Mouse (Mus musculus) frontal cortex, adult 2 months (tissue): Measurements from ENCODE around the gene Cel. TPM values are rescaled to one million over a fixed set of nuclear protein-coding genes. Genes with fewer than 3 reads are reported as not detected.

Experiments used
- DNase-seq, 2 experiments: peaks; one replicate each; pipeline ENCODE4 v3.0.0; 2022; ENCODE audit warnings: low spot score in 1 of 2; ENCODE audit errors: extremely low spot score in 1 of 2
- polyA plus RNA-seq: library from polyadenylated mRNA; depleted of rRNA; stranded (reverse); fragments of >200 nt; gene quantifications from 2 replicates; pipeline ENCODE4 v1.2.3, GENCODE M21; 2012

Gene Cel
- polyA plus RNA-seq, 1 experiment: 0.10 TPM

DNA sequence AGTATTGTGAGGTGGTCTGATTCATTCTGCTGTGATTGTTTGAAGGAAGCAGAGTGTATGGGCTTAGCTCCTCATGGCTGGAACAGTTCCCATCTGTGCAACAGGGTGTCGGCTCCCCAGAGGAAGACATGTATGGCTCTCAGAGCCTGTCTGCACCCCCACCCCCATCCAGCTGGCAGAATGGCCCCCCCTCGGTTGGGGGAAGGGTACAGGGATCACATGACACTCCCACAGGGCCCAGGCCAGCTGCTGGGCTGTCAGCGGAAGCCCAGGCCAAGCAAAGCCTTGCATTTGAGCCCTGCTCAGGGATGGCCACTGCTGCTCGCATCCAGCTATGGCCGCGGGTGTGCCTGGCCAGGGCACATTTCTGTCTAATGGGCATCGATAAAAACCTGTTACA lies 24.0 kb downstream of the Cel start:
- peak; percentile 71 to 76 for DNase-seq

DNA sequence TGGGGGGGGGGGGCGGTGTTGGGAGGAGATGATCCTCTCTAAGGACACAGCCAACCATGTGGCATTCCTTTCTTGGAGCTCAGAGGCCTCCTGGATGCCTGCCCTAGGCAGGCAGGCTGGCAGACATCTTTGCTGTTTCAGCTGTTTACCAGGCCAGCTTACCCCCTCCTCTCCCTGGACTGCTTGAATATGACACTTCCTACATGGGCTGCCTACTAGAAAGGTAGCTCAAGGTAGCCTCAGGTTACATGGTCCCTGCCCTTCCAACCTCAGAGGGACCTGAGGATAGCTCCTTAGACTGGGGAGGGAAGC lies 24.4 kb downstream of the Cel start:
- DNase-seq: no peak

DNA sequence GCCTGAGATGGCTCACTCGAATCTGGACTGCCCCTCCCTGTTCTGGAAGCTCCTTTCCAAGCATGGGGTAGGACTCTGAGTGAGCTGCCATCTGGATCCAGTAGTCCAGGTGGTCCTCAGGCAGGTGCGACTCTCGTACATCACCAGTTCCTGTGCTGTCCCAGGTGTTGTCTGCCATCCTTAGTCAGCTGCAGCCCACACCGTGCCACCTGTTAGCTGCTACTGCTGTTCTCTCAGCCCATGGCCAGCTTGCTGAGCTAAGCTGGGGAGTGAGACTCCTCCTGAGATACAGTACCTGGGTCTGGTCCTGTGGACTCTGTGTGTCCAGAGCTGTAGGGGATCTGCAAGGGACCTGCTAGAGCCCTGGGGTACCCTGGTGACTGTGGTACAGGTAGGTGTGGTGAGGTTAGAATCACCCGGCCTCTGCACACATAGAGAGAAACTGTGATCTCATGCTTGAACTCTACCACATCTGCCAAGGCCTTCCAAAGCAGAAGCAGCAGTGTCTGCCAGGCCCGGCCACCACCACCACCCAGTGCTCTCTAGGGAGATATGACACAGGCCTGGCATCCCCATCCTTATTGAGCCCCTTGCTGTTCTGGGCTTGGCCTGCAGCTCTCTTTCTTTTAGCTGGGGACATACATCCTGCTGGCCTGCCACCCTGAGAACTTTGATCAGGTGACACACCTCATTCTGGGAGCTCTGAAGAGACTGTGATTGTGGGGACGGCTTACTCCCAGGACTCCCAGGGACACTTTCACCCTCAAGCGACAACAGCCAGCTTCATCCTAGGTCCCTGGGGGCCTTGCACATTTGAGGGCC lies 25.0 kb downstream of the Cel start:
- DNase-seq: no peak

DNA sequence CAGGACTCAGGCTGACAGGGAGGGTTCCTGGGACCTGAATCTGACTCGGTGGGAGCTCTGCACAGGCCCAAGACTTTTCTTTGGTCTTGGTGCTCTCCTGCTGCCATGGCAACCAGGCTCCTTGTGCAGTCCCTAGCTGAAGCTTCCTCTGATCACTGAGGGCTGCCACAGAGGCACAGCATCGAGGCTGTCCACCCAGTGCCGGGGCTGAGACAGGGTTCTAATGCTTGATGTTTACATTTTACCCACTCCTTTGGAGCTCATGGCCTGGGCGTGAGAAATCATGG lies 25.6 kb downstream of the Cel start:
- no peak for DNase-seq

DNA sequence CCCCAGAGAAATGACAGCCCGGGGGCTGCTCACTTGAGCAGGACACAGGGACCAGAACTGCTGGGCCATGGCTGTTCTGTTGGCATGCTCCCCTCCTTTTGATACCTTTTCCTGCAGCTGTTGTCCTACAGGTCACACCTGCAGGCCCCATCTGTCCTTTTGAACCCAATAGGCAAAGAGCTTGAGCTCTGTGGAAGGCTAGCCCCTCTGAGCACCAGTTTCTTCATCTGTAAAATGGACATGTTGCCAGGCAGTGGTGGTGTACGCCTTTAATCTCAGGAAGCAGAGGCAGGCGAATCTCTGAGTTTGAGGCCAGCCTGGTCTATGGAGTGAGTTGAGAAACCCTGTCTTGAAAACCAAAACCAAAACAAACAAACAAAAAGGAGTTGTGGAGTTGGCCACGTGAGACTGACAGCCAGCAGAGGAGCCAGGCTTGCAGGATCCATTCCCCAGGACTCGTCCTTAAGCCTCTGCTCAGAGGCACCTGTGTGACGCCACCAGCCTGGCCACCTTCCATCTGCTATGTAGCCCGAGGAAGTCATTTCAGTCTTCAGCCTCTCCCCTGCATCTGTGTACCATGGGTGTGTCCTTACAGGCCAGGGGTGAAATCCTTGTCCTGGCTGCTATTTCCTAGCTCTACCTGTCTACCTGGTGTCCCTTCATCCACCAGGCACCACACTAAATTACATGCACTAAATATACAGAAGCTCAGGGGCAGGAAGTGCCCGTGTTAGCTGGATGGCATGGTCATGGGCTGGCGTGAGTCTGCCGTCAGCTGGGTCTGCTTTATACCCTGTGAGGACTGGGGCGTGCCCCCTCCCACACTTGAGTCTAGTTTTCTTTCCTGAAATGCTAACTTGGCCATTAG lies 26.2 kb downstream of the Cel start:
- no peak for DNase-seq

DNA sequence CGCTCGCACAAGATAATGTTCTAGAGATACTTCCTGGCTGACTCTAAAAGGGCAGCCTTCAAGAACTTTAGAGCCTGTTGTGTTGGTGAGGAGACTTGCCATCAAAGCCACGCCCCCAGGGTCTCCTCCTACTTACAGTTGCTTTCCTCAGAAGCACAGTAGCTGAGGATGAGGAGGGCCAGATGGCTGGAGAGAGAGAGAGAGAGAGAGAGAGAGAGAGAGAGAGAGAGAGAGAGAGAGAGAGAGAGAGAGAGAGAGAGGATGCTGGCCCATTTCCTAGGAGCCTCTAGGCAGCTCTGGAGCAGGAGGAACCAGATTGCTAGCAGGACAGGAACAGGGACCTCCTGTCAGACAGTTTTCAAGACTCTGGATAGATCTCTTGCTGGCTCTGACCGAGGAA lies 27.0 kb downstream of the Cel start:
- no peak for DNase-seq

DNA sequence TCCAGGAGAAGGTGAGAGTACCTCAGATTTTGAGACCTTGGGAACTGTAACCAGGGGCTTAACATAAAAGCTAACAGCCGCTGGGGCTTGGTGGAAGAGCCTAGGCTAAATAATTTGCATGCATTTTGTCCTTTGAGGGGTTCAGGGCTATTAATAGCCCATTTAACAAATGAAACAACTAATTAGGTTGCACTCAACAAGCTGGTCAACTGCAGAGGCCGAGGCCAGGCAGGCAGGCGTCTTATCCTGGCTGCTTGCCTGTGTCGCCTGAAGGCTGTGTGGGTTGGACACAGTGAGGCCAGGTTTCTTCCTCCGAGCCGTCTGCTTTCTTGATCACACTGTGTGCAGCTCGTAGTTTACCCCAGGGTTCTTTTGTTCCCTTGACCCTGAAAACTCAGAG lies 27.6 kb downstream of the Cel start:
- DNase-seq: peak in 1 of 2 experiments; percentile 68

DNA sequence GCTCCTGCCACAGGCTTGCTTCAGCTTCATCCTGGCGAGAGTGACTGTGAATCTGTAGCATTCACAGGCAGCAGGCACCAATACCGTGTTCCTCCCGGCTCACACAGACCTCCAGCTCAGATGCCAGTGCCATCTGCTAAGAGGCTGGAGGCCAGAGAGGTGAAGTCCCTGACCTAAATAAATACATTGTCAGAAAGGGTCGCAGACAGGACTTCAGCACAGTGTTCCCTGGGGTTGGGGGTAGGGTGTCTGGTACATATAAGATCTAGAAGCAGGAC lies 28.0 kb downstream of the Cel start:
- DNase-seq: no peak

DNA sequence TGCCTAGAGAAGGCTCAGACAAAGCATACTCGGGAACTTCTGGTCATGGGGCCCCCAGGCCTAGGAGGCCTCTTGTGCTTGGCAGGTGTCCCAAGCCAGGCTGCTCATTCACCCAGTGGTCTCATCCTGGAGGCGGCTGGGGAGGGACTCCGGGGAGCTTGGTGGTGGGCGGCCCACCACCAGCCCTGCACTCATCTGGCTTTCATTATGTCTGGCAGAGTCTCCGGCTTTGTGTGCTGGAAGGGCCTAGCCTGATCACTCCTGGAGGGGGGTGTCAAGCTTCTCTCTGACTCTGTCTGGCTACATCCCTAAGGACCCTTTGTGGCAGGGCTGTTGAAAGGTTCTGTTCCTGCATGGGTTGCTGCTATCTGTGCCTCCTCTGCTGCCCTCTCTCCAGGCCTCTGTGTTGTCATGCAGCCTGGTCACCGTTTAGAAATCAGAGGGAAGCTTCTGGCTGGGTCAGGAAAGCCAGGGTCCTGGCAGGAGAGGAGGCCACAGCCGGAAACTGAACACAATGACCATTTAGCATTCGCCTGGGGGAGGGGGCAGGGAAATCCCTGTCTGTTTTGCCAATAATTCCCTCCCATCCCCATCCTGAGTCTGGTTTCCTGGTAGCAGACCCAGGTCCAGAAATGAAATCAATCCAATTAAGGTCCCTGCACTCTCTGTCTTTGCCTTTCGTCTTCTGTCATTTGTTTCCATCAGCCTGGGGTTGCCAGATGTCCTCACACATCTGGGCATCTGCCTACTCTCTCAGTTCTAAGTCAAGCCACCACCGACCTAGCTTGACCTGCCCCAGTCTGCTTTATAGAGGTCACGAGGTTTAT lies 28.6 kb downstream of the Cel start:
- DNase-seq: no peak

DNA sequence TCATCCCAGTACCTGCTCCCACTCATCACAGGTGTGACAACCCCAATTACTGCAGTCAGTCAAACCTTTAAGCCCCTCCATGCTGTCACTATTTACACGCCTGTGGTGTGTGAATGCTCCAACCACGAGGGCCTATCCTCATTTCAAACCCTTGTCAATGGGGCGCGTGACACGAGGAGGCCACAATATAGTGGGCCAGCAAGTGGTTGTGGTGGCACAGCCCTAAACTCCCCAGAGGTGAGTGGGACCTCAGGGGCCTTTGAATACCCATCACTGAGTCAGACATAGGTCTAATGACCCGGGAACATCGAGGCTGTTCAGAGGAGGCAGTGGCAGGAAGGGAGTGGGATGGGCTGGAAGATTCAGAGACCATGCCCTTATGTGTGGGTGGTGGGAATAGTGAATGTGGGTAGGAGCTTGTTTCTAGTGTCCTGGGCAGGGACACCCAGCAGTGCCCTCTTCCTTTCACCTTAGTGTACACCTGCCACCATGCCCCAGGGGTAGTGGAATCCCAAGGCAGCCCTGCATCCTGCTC lies 29.2 kb downstream of the Cel start:
- no peak for DNase-seq

DNA sequence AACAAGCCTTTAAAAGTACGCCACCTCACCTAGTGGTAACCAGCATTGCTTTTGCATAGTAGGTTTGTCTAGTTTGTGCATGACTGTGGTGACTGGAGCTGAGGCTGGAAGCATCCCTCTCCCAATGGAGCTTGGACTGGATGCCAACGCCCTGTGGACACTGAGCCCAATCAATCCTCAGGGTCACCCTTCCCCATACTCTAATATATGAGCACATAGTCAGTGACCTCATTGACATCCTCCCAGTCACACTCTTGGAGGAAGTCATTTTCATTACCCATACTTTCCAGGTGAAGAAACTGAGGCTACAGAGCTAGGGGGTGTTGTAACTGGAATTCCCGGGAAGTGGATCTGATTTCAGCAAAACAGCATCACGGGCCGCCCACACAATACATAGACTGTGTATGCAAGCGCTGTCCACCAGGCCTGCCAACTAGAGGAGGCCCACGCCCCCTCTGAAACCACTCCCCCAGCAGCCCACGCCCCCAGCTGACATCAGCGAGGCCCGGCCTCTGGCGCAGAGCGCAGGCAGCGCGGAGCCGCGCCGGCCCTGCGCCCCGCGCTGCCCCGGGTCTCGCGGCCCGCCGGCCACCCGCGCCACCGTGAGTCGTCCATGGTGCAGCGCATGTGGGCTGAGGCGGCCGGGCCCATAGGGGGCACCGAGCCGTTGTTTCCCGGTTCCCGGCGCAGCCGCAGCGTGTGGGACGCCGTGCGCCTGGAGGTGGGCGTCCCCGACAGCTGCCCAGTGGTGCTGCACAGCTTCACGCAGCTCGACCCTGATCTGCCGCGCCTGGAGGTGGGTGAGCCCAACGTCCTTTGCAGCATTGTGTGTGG lies 30.0 kb downstream of the Cel start:
- peak; percentile 82 to 89 for DNase-seq

DNA sequence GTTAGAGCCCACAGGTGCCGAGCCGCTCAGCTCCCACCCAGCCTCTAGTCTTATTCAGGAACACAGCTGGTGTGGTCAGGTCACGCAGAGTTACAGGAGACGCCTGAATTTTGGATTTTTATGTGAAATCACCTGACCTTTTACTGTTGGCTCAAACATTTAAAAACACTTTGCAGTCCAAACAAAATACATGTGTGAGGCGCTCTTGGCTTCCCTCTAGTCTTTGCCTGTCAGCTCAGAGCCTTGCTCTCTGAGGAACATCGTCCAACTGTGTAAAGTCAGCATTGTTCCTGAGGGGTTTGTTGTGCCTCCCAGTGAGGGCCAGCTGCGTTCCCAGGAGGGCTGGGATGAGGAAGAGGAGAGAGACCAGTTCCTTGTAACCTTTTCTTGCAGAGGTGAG lies 32.9 kb downstream of the Cel start:
- DNase-seq: no peak

DNA sequence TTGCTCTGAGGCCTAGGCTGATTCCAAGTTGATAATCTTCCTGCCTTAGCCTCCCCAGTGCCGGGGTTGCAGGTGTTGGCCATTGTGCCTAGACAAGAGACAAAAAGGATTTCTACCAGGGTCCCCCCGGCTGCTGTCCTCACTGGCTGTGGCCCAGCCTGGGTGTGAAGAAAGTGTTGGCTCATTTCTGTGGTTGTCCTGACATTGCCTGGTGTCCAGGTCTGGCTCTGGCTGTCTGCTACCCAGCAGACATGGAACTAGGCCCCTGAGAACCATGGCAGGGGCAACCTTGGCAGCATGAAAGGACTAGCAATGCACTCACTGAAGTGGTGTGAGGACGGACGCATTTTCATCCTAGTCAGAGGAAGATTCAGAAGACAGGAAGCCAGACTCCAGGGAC lies 33.3 kb downstream of the Cel start:
- no peak for DNase-seq

DNA sequence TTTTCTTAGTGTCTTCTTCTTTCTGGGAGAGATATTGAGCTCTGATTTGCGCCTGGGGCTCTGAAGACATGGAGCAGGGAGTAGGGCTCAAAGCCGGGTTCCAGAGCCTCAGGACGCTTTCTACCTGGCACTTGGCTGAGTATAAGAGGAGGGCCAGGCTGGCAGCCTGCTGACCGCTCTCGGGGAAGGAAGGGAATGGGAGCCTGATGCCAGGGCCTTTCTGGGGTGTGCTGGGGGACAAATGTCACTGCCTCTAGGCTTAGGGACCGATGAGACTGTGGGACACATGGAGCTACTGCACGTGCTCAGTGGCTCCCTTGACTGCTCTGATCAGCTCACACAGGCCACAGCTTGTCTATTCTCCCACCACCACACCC lies 34.9 kb downstream of the Cel start:
- no peak for DNase-seq

DNA sequence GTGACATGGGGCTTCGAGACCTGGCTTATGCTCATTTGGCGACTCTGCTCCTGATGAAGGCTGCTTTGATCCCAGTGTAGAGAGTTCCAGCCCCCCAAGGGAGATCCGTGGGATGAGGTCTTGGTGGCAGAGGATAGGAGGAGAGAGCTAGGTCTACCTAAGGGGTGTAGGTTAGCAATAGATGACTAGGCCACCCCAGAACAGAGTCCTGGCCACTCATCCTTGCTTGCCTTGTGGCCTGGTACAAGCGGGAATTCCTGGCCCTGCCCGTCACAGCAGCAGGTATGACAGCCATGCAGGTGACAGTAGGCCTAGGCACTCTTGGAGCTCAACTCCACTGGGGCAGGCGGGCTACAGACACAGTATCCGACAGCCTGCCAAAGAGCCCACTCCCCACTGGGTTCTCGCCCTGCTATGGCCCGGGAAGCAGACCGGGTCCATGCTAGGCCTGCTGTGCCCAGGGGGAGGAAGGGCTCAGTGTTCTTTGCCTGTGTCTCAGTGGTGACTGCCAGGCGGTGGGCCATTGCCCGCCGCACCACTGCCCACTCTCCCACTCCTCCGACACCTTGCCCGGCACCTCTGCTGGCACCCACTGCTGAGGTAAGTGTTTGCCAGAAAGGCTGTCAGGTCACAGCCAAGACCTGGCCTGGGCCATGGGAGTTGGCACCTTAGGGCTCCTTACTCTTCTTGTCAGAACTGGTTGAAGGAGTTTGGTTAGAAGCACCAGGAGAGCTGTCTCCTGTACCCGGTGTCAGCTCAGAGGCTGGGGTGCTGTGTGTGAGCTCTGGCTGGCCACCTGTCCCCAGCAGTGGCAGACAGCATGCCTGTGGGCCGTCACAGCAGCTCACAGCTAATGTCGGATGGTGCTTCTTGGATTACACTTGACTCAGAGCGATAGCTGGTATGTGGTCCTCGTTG lies 35.5 kb downstream of the Cel start:
- no peak for DNase-seq

DNA sequence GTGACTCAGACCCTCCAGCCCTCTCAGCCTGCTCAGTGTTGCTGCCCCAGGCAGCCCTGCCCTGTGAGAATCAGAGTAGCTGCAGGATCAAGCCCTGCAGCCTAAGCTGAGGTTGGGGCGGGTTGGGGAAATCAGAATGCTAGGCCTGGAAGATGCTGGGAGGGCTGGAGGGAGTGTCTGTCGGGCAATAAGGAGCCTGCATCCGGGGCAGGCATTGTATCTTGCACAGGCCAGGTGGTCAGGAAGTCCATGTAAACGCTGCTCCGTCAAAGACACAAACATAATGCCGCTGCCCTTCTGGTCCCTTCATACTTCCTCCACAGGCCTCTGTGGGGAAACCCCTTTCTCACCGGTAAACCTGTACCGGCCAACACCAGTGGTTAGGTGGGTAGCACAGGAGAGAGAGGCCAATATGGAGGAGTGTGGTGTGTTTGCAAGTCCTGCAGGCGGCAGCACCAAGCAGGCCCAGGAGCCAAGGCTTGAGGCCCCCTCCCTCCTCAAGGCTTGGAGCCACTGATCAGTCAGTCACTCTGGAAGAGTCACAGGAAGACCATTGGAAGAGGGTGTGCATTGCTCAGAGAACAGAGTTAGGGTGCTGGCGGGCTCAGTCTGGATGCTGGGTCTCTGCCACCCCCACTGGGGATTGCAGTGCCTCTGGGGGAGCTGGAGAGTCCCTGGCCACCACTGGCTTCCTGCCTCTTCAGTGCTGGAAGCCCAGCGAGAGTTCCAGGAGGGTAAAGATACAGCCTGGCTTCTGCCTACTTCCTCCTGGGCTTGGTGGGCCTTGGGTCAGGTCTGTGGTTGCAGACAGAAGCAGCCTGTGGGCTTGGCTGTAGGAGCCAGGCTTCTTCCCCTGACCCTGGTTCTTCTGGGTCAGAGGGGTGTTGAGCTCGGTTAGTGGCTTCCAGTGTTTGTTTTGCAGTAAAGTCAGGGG lies 37.0 kb downstream of the Cel start:
- DNase-seq: no peak

DNA sequence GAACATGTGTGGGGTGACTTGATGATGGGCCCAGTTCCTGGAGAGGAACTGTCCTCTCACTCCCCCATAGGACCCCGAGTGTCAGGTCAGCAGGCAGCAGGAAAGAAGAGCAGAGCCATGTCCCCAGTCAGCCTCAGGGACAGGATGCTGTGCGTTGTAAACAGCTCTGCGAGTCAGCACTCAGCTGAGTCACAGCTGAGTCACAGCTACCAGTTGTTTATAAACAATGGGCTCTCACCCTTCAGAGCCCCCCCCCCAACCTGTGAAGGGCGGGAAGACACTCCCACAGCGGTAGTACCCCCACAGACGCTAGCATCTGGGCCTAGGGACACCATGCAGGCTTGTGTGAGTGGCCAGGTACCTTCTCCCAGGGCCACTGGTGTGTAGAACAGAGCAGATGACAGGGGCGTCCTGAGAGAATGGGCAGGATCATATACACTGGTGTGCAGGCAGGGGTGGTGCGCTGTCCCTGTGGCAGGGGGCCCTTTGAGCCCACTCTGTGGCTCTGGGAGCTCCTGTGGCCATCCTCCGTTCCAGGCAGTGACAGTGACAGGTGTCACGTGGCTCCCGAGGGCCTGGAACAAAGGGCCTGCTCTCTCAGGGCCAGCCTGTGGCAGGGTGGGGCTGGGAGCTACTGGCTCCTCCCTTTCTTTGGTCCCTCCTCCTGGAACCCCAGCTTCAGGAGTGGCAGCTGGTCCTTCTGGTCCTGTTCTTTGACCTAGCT lies 37.8 kb downstream of the Cel start:
- DNase-seq: peak in 1 of 2 experiments; percentile 54

DNA sequence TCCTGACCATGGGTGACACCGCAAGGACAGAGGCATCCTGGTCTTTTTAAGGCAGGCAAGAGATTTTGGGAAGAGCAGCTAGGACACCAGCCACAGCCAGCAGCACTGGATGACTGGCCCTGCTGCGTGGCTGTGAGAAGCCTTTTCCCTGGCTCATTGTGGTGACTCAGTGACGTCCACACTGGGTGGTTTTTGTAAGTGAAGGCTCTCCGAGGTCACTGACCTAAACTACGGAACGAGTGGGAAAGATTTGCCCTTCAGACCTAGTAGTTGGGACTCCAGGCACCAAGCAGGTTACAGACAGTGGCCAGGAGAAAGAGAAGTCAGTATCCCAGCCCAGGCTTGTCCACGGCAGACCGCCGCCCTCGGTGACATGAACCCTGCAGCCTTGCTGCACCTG lies 38.8 kb downstream of the Cel start:
- DNase-seq: no peak
